Mouse (Mus musculus) lung, embryonic 14.5 days (tissue): ENCODE data around the gene Asb1. TPM values are rescaled to one million over a fixed set of nuclear protein-coding genes. Genes with fewer than 3 reads are reported as not detected.

Experiments
- ATAC-seq: fragments of 200-750 bp; cut with Nextera tagmentation; 2 replicates; pipeline ENCODE4 v1.8.0; 2017; ENCODE audit warnings: mild to moderate bottlenecking, moderate TSS enrichment, moderate library complexity; ENCODE audit not compliant: insufficient read depth
- DNase-seq: peaks from one replicate; pipeline ENCODE4 v3.0.0-alpha.2; 2015
- H3K27ac ChIP-seq: fragments of 300-500 bp; sonication (generic); 2 replicates; pipeline ENCODE4 v1.5.1; 2014; ENCODE audit warnings: low read depth, mild to moderate bottlenecking, moderate library complexity
- H3K27me3 ChIP-seq: fragments of 300-500 bp; sonication (generic); 2 replicates; pipeline ENCODE4 v1.6.1; 2014; ENCODE audit warnings: low read length, control low read depth; ENCODE audit not compliant: insufficient read depth
- H3K36me3 ChIP-seq: fragments of 300-500 bp; sonication (generic); 2 replicates; pipeline ENCODE4 v1.6.1; 2014; ENCODE audit warnings: control low read depth; ENCODE audit not compliant: insufficient read depth
- H3K4me1 ChIP-seq: fragments of 300-500 bp; sonication (generic); 2 replicates; pipeline ENCODE4 v1.6.1; 2014; ENCODE audit warnings: antibody characterized with exemption, control low read depth; ENCODE audit not compliant: insufficient read depth
- H3K4me2 ChIP-seq: fragments of 300-500 bp; sonication (generic); 2 replicates; pipeline ENCODE4 v1.6.1; 2014; ENCODE audit warnings: mild to moderate bottlenecking
- H3K4me3 ChIP-seq: fragments of 300-500 bp; sonication (generic); 2 replicates; pipeline ENCODE4 v1.5.1; 2014; ENCODE audit warnings: low read depth, low read length
- H3K9ac ChIP-seq: fragments of 300-500 bp; sonication (generic); 2 replicates; pipeline ENCODE4 v1.6.1; 2014
- H3K9me3 ChIP-seq: fragments of 300-500 bp; sonication (generic); 2 replicates; pipeline ENCODE4 v1.6.1; 2016; ENCODE audit warnings: low read depth, low read length, control low read depth
- CTCF ChIP-seq: IDR thresholded peaks from 2 replicates; pipeline ENCODE4 v1.5.1; 2016; ENCODE audit warnings: antibody characterized with exemption, low read depth
- WGBS: fragments of 180-500 bp; shearing (Covaris S2); extraction: QIAGEN DNeasy Blood & Tissue Kit; methylation state at CpG from one replicate; pipeline ENCODE4 v1.1.7; 2014; 5-methylcytosine and 5-hydroxymethylcytosine counted together
- polyA plus RNA-seq: library from polyadenylated mRNA; unstranded; fragments of >200 nt; fragmentation: Nextera tagmentation; extraction: Ambion mirVana; gene quantifications from 2 replicates; pipeline ENCODE4 v1.2.1, GENCODE M21; 2014

Asb1 gene
- polyA plus RNA-seq, 1 experiment from 2014 or later = 8.0 TPM

DNA sequence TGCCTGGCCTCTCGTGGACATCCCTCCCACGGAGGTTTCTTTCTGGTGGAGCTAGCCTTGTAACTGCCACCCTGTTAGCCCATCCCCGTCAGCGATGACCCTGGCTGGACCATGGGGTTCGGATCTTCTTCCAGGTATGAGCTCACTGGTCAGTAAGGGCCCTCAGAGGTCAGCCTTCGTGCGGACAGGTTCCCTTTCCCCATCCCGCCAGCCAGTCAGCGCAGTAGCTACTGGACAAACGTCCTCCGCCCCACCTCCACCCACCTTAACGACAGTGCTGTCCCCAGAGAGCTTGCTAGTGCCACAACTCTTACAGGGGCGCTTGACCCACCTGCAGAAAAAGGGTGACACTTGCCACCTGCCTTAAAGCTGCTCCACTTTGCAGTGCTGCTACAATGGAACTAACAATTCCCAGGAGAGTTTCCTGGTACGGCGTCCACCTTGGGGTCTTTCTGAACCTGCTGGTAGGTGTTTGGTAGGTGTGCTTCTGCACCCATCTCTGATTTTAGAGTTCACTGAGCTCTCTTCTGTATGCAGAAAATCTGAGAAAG is 773 bp downstream of the Asb1 start:
- Histone ChIP-seq H3K4me2 (peak overlapping the region; percentile 97), H3K27ac (0 out of 2 replicates have a peak overlapping the region, but pooled peaks have one; percentile 30), H3K27me3 (peaks cover 13% of the 10 kb centered on the region; the same call in 1 of the 2 replicates), H3K4me3 (peak overlapping the region; percentile 81), H3K4me1 (peaks cover 6% of the 10 kb centered on the region), H3K9ac (peak overlapping the region; percentile 67), H3K9me3 (no peaks in the 10 kb centered on the region), H3K36me3 (peaks cover 13% of the 10 kb centered on the region)
- DNase-seq = no peak
- ATAC-seq = no peak
- 13% methylated on average over 15 of the region's 15 CpGs for WGBS
- TF ChIP-seq CTCF = no peak

DNA sequence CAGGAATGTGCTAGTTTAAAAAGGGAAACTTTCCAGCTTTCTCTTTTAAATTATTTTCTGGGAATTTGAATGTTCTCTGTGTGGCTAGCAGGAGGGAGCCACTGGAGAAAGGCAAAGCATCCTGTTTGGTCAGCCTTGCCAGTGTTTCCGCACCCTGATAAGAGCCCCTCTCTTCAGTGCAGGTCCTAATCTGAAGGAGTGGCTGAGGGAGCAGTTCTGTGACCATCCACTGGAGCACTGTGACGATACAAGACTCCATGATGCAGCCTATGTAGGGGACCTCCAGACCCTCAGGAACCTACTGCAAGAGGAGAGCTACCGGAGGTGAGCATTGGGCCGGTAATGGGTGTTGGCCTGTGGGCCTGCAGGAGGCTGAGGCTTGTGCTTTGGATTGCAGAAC is 3.6 kb downstream of the Asb1 start:
- TF ChIP-seq CTCF = no peak
- Histone ChIP-seq H3K9me3 (no peaks in the 10 kb centered on the region), H3K4me1 (peaks cover 6% of the 10 kb centered on the region), H3K27me3 (peaks cover 9% of the 10 kb centered on the region; the same call in 1 of the 2 replicates), H3K4me3 (no peak overlapping the region), H3K9ac (no peak overlapping the region), H3K27ac (no peak overlapping the region), H3K4me2 (no peak overlapping the region), H3K36me3 (peaks cover 29% of the 10 kb centered on the region)
- DNase-seq = no peak
- ATAC-seq = no peak
- WGBS = 80% methylated on average over 4 of the region's 4 CpGs

GRCm38 (mm10) chr1:91545226-91545625 is 4.9 kb downstream of the Asb1 start:
- DNase-seq (no peak), ATAC-seq (no peak)
- no peak overlapping the region for H3K27ac ChIP-seq
- no peaks in the 10 kb centered on the region; the same call in 1 of the 2 replicates for H3K4me1 ChIP-seq
- no peaks in the 10 kb centered on the region for H3K9me3 ChIP-seq
- no peaks in the 10 kb centered on the region for H3K27me3 ChIP-seq
- no peak overlapping the region for H3K9ac ChIP-seq
- TF ChIP-seq CTCF = no peak
- no peak overlapping the region for H3K4me2 ChIP-seq
- H3K36me3 ChIP-seq = peaks cover 29% of the 10 kb centered on the region
- 76% methylated on average over 1 of the region's 1 CpGs for WGBS
- H3K4me3 ChIP-seq = no peak overlapping the region

GRCm38 (mm10) chr1:91547567-91547966 is 7.2 kb downstream of the Asb1 start:
- Histone ChIP-seq H3K4me3 (no peak overlapping the region), H3K27me3 (no peaks in the 10 kb centered on the region), H3K4me2 (no peak overlapping the region), H3K9me3 (no peaks in the 10 kb centered on the region), H3K27ac (no peak overlapping the region), H3K36me3 (peaks cover 36% of the 10 kb centered on the region), H3K4me1 (no peaks in the 10 kb centered on the region), H3K9ac (no peak overlapping the region)
- ATAC-seq = no peak
- no peak for TF ChIP-seq CTCF
- 96% methylated on average over 5 of the region's 5 CpGs for WGBS
- DNase-seq = no peak

- Histone ChIP-seq H3K4me3 (no peak overlapping the region), H3K9me3 (no peaks in the 10 kb centered on the region), H3K9ac (no peak overlapping the region), H3K4me1 (no peaks in the 10 kb centered on the region), H3K36me3 (peaks cover 43% of the 10 kb centered on the region), H3K27ac (no peak overlapping the region), H3K27me3 (no peaks in the 10 kb centered on the region), H3K4me2 (no peak overlapping the region)
- 79% methylated on average over 2 of the region's 2 CpGs for WGBS
- no peak for TF ChIP-seq CTCF
- DNase-seq (no peak), ATAC-seq (no peak)
Observed at GRCm38 (mm10) chr1:91549073-91549472, 8.7 kb downstream of the Asb1 start.

- Histone ChIP-seq H3K4me1 (no peaks in the 10 kb centered on the region), H3K27me3 (no peaks in the 10 kb centered on the region), H3K4me3 (no peak overlapping the region), H3K9me3 (no peaks in the 10 kb centered on the region), H3K4me2 (no peak overlapping the region), H3K36me3 (peaks cover 35% of the 10 kb centered on the region), H3K27ac (no peak overlapping the region), H3K9ac (no peak overlapping the region)
- WGBS = 45% methylated on average over 2 of the region's 2 CpGs
- ATAC-seq (no peak), DNase-seq (no peak)
- TF ChIP-seq CTCF = no peak
Observed at GRCm38 (mm10) chr1:91557099-91557498, 16.8 kb downstream of the Asb1 start.

DNA sequence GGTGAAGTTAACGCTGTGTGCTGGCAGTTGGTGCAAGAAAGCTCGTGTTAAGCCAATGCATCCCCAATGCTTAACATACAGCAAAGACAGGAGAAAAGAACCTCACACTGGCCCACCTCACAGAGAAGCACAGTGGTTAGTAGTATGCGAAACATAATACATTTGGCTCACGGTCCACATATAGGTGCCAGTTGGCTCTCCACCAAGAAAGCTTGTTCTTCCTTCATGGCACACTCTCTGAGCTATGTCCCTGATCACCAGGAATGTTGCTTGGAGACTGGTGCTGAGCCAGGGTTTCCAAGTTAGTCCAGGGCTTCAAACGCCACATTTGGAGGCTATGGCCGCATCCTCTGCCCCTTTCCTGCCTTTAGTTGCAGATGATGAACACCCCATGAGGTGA is 20.9 kb downstream of the Asb1 start:
- H3K9me3 ChIP-seq = no peaks in the 10 kb centered on the region
- H3K4me3 ChIP-seq = no peak overlapping the region
- DNase-seq (no peak), ATAC-seq (no peak)
- no peak overlapping the region for H3K27ac ChIP-seq
- H3K9ac ChIP-seq = no peak overlapping the region
- H3K4me1 ChIP-seq = no peaks in the 10 kb centered on the region
- H3K4me2 ChIP-seq = no peak overlapping the region
- no peaks in the 10 kb centered on the region for H3K27me3 ChIP-seq
- WGBS = 83% methylated on average over 6 of the region's 6 CpGs
- 0 out of 2 replicates have a peak, but pooled peaks cover 2% of the 10 kb centered on the region for H3K36me3 ChIP-seq
- TF ChIP-seq CTCF = no peak
